Mouse (Mus musculus): ENCODE measurements around the gene Kcnk3.
A peak's percentile ranks its signal among the peaks of the same experiment; 100 is the strongest.

DNA sequence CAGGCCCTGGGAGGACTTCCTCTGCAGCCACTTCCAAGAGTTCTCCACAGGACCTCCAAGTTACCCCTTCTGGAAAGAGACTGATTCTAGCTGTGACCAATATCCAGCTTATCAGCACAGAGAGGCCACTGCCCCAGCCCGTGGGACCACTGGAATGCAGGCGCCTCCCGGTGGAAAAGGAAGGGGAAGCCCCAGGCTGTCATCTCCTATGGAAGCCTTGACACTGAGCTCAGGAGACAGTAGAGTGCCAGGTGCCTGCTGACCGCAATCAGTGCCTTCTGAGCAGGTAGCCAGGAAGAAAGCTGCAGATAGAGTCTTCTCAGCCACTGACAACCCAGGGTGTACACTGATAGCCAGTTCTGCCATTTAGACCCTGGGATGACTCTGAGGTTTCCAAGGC lies 13.4 kb downstream of the Kcnk3 start:
- TF ChIP-seq POLR2A (IDR thresholded peaks at IDR 0.05; ENCODE audit: borderline replicate concordance, insufficient read depth, low read length) (no peak), CTCF (IDR thresholded peaks at IDR 0.05; ENCODE audit: borderline replicate concordance, insufficient read depth, low read depth, low read length) (peak; percentile 3; the same call in 1 of the 2 replicates)
